Mouse (Mus musculus) midbrain, embryonic 16.5 days (tissue): Measurements from ENCODE around the gene Nup205. TPM values are rescaled to one million over a fixed set of nuclear protein-coding genes. Genes with fewer than 3 reads are reported as not detected.

Experiments used
- ATAC-seq: fragments of 200-750 bp; cut with Nextera tagmentation; 2 replicates; pipeline ENCODE4 v1.8.0; 2017; ENCODE audit warnings: moderate TSS enrichment
- H3K27ac ChIP-seq: fragments of 300-500 bp; sonication (generic); 2 replicates; pipeline ENCODE4 v1.5.1; 2014; ENCODE audit warnings: mild to moderate bottlenecking, low read length, mixed read lengths
- H3K27me3 ChIP-seq: fragments of 300-500 bp; sonication (generic); 2 replicates; pipeline ENCODE4 v1.6.1; 2014; ENCODE audit warnings: low read depth, low read length, mixed read lengths; ENCODE audit not compliant: control insufficient read depth, insufficient read depth
- H3K36me3 ChIP-seq: fragments of 300-500 bp; sonication (generic); 2 replicates; pipeline ENCODE4 v1.6.1; 2014; ENCODE audit warnings: mild to moderate bottlenecking, low read length, moderate library complexity, mixed read lengths; ENCODE audit not compliant: control insufficient read depth, insufficient read depth
- H3K4me1 ChIP-seq: fragments of 300-500 bp; sonication (generic); 2 replicates; pipeline ENCODE4 v1.6.1; 2014; ENCODE audit warnings: mild to moderate bottlenecking, low read length, mixed read lengths; ENCODE audit not compliant: control insufficient read depth, insufficient read depth
- H3K4me2 ChIP-seq: fragments of 300-500 bp; sonication (generic); 2 replicates; pipeline ENCODE4 v1.6.1; 2014; ENCODE audit warnings: mild to moderate bottlenecking, low read length, mixed read lengths
- H3K4me3 ChIP-seq: fragments of 300-500 bp; sonication (generic); 2 replicates; pipeline ENCODE4 v1.5.1; 2014; ENCODE audit warnings: low read depth, mild to moderate bottlenecking, low read length, moderate library complexity, mixed read lengths
- H3K9ac ChIP-seq: fragments of 300-500 bp; sonication (generic); 2 replicates; pipeline ENCODE4 v1.6.1; 2014; ENCODE audit warnings: low read depth, low read length, mixed read lengths
- H3K9me3 ChIP-seq: fragments of 300-500 bp; sonication (generic); replicated peaks from 2 replicates; pipeline ENCODE4 v1.6.1; 2014; ENCODE audit warnings: mild to moderate bottlenecking, low read length, mixed read lengths; ENCODE audit not compliant: control insufficient read depth, poor library complexity, severe bottlenecking
- WGBS: fragments of 180-500 bp; shearing (Covaris S2); extraction: QIAGEN DNeasy Blood & Tissue Kit; methylation state at CpG from one replicate; pipeline ENCODE4 v1.1.7; 2014; 5-methylcytosine and 5-hydroxymethylcytosine counted together
- polyA plus RNA-seq: library from polyadenylated mRNA; unstranded; fragments of >200 nt; fragmentation: Nextera tagmentation; extraction: Ambion mirVana; gene quantifications from 2 replicates; pipeline ENCODE4 v1.2.1, GENCODE M21; 2015

Nup205 gene
- 23.9 and 26.8 TPM in 2 replicates for polyA plus RNA-seq

- Histone ChIP-seq H3K4me2 (peak within 1 kb of the TSS; percentile 86), H3K4me3 (peak within 1 kb of the TSS; percentile 98), H3K4me1 (peaks cover 7% of the 10 kb centered on the region; the same call in 1 of the 2 replicates), H3K36me3 (no peaks in the 10 kb centered on the region), H3K9ac (peak within 1 kb of the TSS; percentile 92), H3K9me3 (no peaks in the 10 kb centered on the region), H3K27ac (peak within 1 kb of the TSS; percentile 99), H3K27me3 (no peaks in the 10 kb centered on the region)
- ATAC-seq = peak; percentile 95
- WGBS = 3% methylated on average over 33 of the region's 34 CpGs
Measured at GRCm38 (mm10) chr6:35176979-35177649, at the start of gene Nup205. TSS of gene Nup205 (plus strand) at chr6:35177421.

- Histone ChIP-seq H3K9me3 (no peaks in the 10 kb centered on the region), H3K4me1 (peaks cover 24% of the 10 kb centered on the region), H3K27me3 (no peaks in the 10 kb centered on the region), H3K27ac (peak overlapping the region; percentile 93), H3K4me2 (peak overlapping the region; percentile 88), H3K36me3 (no peaks in the 10 kb centered on the region), H3K4me3 (peak overlapping the region; percentile 81), H3K9ac (peak overlapping the region; percentile 86)
- whole genome bisulfite sequencing = 0% methylated on average over 11 of the region's 11 CpGs
- ATAC-seq = peak; percentile 19
Measured at GRCm38 (mm10) chr6:35132806-35133205, 44.4 kb upstream of the Nup205 start.

GRCm38 (mm10) chr6:35133246-35133578 lies 44.0 kb upstream of the Nup205 start:
- H3K27ac ChIP-seq = peak overlapping the region; percentile 93
- WGBS = 0% methylated on average over 23 of the region's 25 CpGs
- no peaks in the 10 kb centered on the region for H3K27me3 ChIP-seq
- H3K4me1 ChIP-seq = peaks cover 24% of the 10 kb centered on the region
- ATAC-seq = peak; percentile 92
- H3K9ac ChIP-seq = peak overlapping the region; percentile 86
- H3K36me3 ChIP-seq = no peaks in the 10 kb centered on the region
- peak overlapping the region; percentile 81 for H3K4me3 ChIP-seq
- peak overlapping the region; percentile 88 for H3K4me2 ChIP-seq
- no peaks in the 10 kb centered on the region for H3K9me3 ChIP-seq

- Histone ChIP-seq H3K9me3 (no peaks in the 10 kb centered on the region), H3K36me3 (no peaks in the 10 kb centered on the region), H3K4me1 (peaks cover 24% of the 10 kb centered on the region), H3K9ac (peak within 1 kb of the TSS; percentile 86), H3K27me3 (no peaks in the 10 kb centered on the region), H3K4me3 (peak within 1 kb of the TSS; percentile 81), H3K4me2 (peak within 1 kb of the TSS; percentile 88), H3K27ac (peak within 1 kb of the TSS; percentile 93)
- WGBS = under 1% methylated on average over 54 of the region's 55 CpGs
- ATAC-seq = peak; percentile 99
Measured at GRCm38 (mm10) chr6:35133579-35134488, 43.4 kb upstream of the Nup205 start, which contains the start of gene Cnot4. TSS of gene Cnot4 (minus strand) at chr6:35133724.

- ATAC-seq = no peak
- Histone ChIP-seq H3K4me3 (no peak overlapping the region), H3K9me3 (no peaks in the 10 kb centered on the region), H3K27me3 (no peaks in the 10 kb centered on the region), H3K9ac (no peak overlapping the region), H3K27ac (no peak overlapping the region), H3K4me1 (peaks cover 22% of the 10 kb centered on the region), H3K4me2 (no peak overlapping the region), H3K36me3 (no peaks in the 10 kb centered on the region)
- 55% methylated on average over 2 of the region's 2 CpGs for WGBS
Measured at GRCm38 (mm10) chr6:35134844-35135243, 42.4 kb upstream of the Nup205 start.

GRCm38 (mm10) chr6:35140351-35140750 lies 36.9 kb upstream of the Nup205 start:
- Histone ChIP-seq H3K4me1 (no peaks in the 10 kb centered on the region), H3K27me3 (no peaks in the 10 kb centered on the region), H3K4me3 (no peak overlapping the region), H3K4me2 (no peak overlapping the region), H3K9me3 (no peaks in the 10 kb centered on the region), H3K27ac (no peak overlapping the region), H3K9ac (no peak overlapping the region), H3K36me3 (no peaks in the 10 kb centered on the region)
- WGBS = 88% methylated on average over 1 of the region's 1 CpGs
- no peak for ATAC-seq

- 81% methylated on average over 2 of the region's 2 CpGs for WGBS
- H3K4me2 ChIP-seq = no peak overlapping the region
- no peak overlapping the region for H3K27ac ChIP-seq
- H3K9me3 ChIP-seq = 0 out of 2 replicates have a peak, but pooled peaks cover 2% of the 10 kb centered on the region
- no peaks in the 10 kb centered on the region for H3K27me3 ChIP-seq
- no peaks in the 10 kb centered on the region for H3K4me1 ChIP-seq
- no peak overlapping the region for H3K9ac ChIP-seq
- H3K4me3 ChIP-seq = no peak overlapping the region
- no peak for ATAC-seq
- H3K36me3 ChIP-seq = no peaks in the 10 kb centered on the region
Measured at GRCm38 (mm10) chr6:35145569-35145968, 31.7 kb upstream of the Nup205 start.

- WGBS = 87% methylated on average over 3 of the region's 3 CpGs
- H3K36me3 ChIP-seq = no peaks in the 10 kb centered on the region
Measured at GRCm38 (mm10) chr6:35147726-35148422, 29.3 kb upstream of the Nup205 start.

More at GRCm38 (mm10) chr6:35147726-35148422, 29.3 kb upstream of the Nup205 start:
- Histone ChIP-seq H3K9me3 (0 out of 2 replicates have a peak, but pooled peaks cover 2% of the 10 kb centered on the region), H3K27me3 (no peaks in the 10 kb centered on the region), H3K4me1 (no peaks in the 10 kb centered on the region), H3K4me2 (no peak overlapping the region), H3K9ac (no peak overlapping the region), H3K4me3 (no peak overlapping the region), H3K27ac (no peak overlapping the region)
- ATAC-seq = no peak
